ENCODE assay signal across 33 mouse cellular contexts in genomic region chr13:43228141-43228540, GRCm38 (mm10). TPM values are rescaled to one million over a fixed set of nuclear protein-coding genes. Genes with fewer than 3 reads are reported as not detected.
DNase-seq lines count a peak whose midpoint lies in the region; ATAC-seq and TF ChIP-seq lines count a peak whose summit lies in the region.
"Had no signal": no experiment of that assay in that cellular context is flagged by ENCODE, and none has a peak within 500 bp of the region (broad histone marks: within the 10 kb centered on the region; RNA-seq: fewer than 3 reads in every experiment).

No protein-coding gene starts in this region.

- H3K27me3 ChIP-seq in heart, embryonic 16.5 days (ENCODE audit: control insufficient read depth, insufficient read depth, low read length): no peaks in the 10 kb centered on the region
- no peaks in the 10 kb centered on the region for H3K27me3 ChIP-seq in liver, embryonic 15.5 days
- H3K27me3 ChIP-seq in liver, embryonic 12.5 days (replicated peaks): no peaks in the 10 kb centered on the region
- H3K27me3 ChIP-seq in embryonic facial prominence, embryonic 14.5 days (replicated peaks; ENCODE audit: control insufficient read depth, insufficient read depth, low read length): no peaks in the 10 kb centered on the region
- H3K27me3 ChIP-seq: hindbrain, embryonic 12.5 days; intestine, embryonic 15.5 days; limb, embryonic 13.5 days; megakaryocyte, embryonic 14.5 days; midbrain, embryonic 12.5 days; neural tube, embryonic 12.5 days had no signal

- intact Hi-C loops in heart, postnatal 10 days (cut with DNase I): no loop called here

- H3K36me3 ChIP-seq in heart, embryonic 16.5 days (ENCODE audit: control insufficient read depth, insufficient read depth): no peaks in the 10 kb centered on the region
- H3K36me3 ChIP-seq in liver, embryonic 15.5 days (replicated peaks): no peaks in the 10 kb centered on the region
- H3K36me3 ChIP-seq in liver, embryonic 12.5 days: no peaks in the 10 kb centered on the region
- H3K36me3 ChIP-seq in embryonic facial prominence, embryonic 14.5 days (ENCODE audit: control insufficient read depth, insufficient read depth, low read length): no peaks in the 10 kb centered on the region
- H3K36me3 ChIP-seq: forebrain, embryonic 10.5 days; hindbrain, embryonic 12.5 days; intestine, embryonic 15.5 days; limb, embryonic 13.5 days; midbrain, embryonic 12.5 days; neural tube, embryonic 12.5 days had no signal

- no peak overlapping the region for H3K4me3 ChIP-seq in heart, embryonic 16.5 days (ENCODE audit: low read length)
- no peak overlapping the region for H3K4me3 ChIP-seq in liver, embryonic 15.5 days (replicated peaks)
- H3K4me3 ChIP-seq in liver, embryonic 12.5 days: no peak overlapping the region
- no peak overlapping the region for H3K4me3 ChIP-seq in embryonic facial prominence, embryonic 14.5 days (ENCODE audit: low read depth, low read length)
- H3K4me3 ChIP-seq in embryonic fibroblast, embryonic 13.5 days (ENCODE audit: insufficient read depth, low read length): no peak overlapping the region
- H3K4me3 ChIP-seq: forebrain, embryonic 10.5 days; gastrocnemius, adult 2 months; hindbrain, embryonic 12.5 days; intestine, embryonic 15.5 days; limb, embryonic 13.5 days; megakaryocyte, embryonic 14.5 days; midbrain, embryonic 12.5 days; myocyte; neural tube, embryonic 12.5 days had no signal

- 26% methylated on average over 6 of the region's 6 CpGs for WGBS in heart, embryonic 16.5 days
- WGBS in liver, embryonic 15.5 days (ENCODE audit: insufficient replicate concordance): 80% methylated on average over 6 of the region's 6 CpGs
- WGBS in liver, embryonic 12.5 days (ENCODE audit: insufficient replicate concordance): 81% methylated on average over 6 of the region's 6 CpGs
- 50% methylated on average over 6 of the region's 6 CpGs for WGBS in embryonic facial prominence, embryonic 14.5 days

- no peak for DNase-seq in heart, postnatal 10 days
- peak; percentile 79 for DNase-seq in embryonic facial prominence, embryonic 14.5 days (ENCODE audit: low spot score)
- DNase-seq: adrenal gland, adult 2 months; adrenal gland, postnatal 36 days; B cell, adult 2 months; cerebellum, adult 18-20 months; cerebellum, postnatal 14 days; gastrocnemius, adult 2 months; gastrocnemius, postnatal 36 days; heart, adult 18-20 months; heart, postnatal 14 days; kidney, adult 2 months; kidney, postnatal 4 days; lung, postnatal 4 days; right cerebral cortex, adult 18-20 months; spleen, adult 18-20 months; thymus, postnatal 14 days had no signal

- ATAC-seq in heart, embryonic 16.5 days (replicated peaks; ENCODE audit: extremely low read depth, insufficient read depth, low FRiP score): no peak
- ATAC-seq in liver, embryonic 15.5 days (ENCODE audit: insufficient read depth): no peak
- no peak for ATAC-seq in liver, embryonic 12.5 days
- ATAC-seq in embryonic facial prominence, embryonic 14.5 days (ENCODE audit: low read depth): 0 out of 2 replicates have a peak, but pooled peaks have one; percentile 19
- ATAC-seq in activated CD4-positive, CD25-positive, alpha-beta regulatory T cell, adult 4 months: no peak
- ATAC-seq: forebrain, embryonic 16.5 days; hindbrain, postnatal 0 days; intestine, embryonic 15.5 days had no signal

- H3K27ac ChIP-seq in heart, embryonic 16.5 days (ENCODE audit: low read length): no peak overlapping the region
- H3K27ac ChIP-seq in liver, embryonic 15.5 days (replicated peaks): peak overlapping the region; percentile 4; the same call in 1 of the 2 replicates
- H3K27ac ChIP-seq in liver, embryonic 12.5 days: no peak overlapping the region
- peak overlapping the region; percentile 64; the same call in 1 of the 2 replicates for H3K27ac ChIP-seq in embryonic facial prominence, embryonic 14.5 days (replicated peaks; ENCODE audit: low read depth, low read length)
- H3K27ac ChIP-seq in embryonic fibroblast, embryonic 13.5 days (ENCODE audit: insufficient read depth, low read length): peak overlapping the region; percentile 53
- H3K27ac ChIP-seq: forebrain, embryonic 10.5 days; gastrocnemius, adult 2 months; hindbrain, embryonic 12.5 days; hindbrain, postnatal 0 days; intestine, embryonic 15.5 days; limb, embryonic 13.5 days; liver, embryonic 14.5 days; midbrain, embryonic 12.5 days; neural tube, embryonic 12.5 days had no signal

- no peak overlapping the region for H3K9ac ChIP-seq in heart, embryonic 16.5 days (ENCODE audit: low read length)
- no peak overlapping the region for H3K9ac ChIP-seq in liver, embryonic 15.5 days
- H3K9ac ChIP-seq in liver, embryonic 12.5 days: no peak overlapping the region
- no peak overlapping the region for H3K9ac ChIP-seq in embryonic facial prominence, embryonic 14.5 days (ENCODE audit: low read depth, low read length)
- H3K9ac ChIP-seq: hindbrain, embryonic 12.5 days; intestine, embryonic 15.5 days; limb, embryonic 13.5 days; liver, embryonic 14.5 days; midbrain, embryonic 12.5 days; neural tube, embryonic 12.5 days had no signal

- peaks cover 3% of the 10 kb centered on the region; the same call in 1 of the 2 replicates for H3K9me3 ChIP-seq in heart, embryonic 16.5 days (replicated peaks; ENCODE audit: control insufficient read depth, low read length)
- no peaks in the 10 kb centered on the region for H3K9me3 ChIP-seq in liver, embryonic 15.5 days (replicated peaks)
- 0 out of 2 replicates have a peak, but pooled peaks cover 5% of the 10 kb centered on the region for H3K9me3 ChIP-seq in liver, embryonic 12.5 days (replicated peaks)
- H3K9me3 ChIP-seq in embryonic facial prominence, embryonic 14.5 days (ENCODE audit: control insufficient read depth, low read length): no peaks in the 10 kb centered on the region
- H3K9me3 ChIP-seq: hindbrain, embryonic 12.5 days; intestine, embryonic 15.5 days; midbrain, embryonic 12.5 days; neural tube, embryonic 12.5 days had no signal

- peak overlapping the region; percentile 3; the same call in 1 of the 2 replicates for H3K4me2 ChIP-seq in heart, embryonic 16.5 days (ENCODE audit: low read depth, low read length)
- no peak overlapping the region for H3K4me2 ChIP-seq in liver, embryonic 15.5 days
- H3K4me2 ChIP-seq in liver, embryonic 12.5 days: no peak overlapping the region
- no peak overlapping the region for H3K4me2 ChIP-seq in embryonic facial prominence, embryonic 14.5 days (ENCODE audit: low read depth, low read length)
- H3K4me2 ChIP-seq: hindbrain, embryonic 12.5 days; intestine, embryonic 15.5 days; limb, embryonic 13.5 days; midbrain, embryonic 12.5 days; neural tube, embryonic 12.5 days had no signal

- H3K4me1 ChIP-seq in heart, embryonic 16.5 days (ENCODE audit: control insufficient read depth, insufficient read depth, low read length): peaks cover 72% of the 10 kb centered on the region
- peaks cover 63% of the 10 kb centered on the region for H3K4me1 ChIP-seq in liver, embryonic 15.5 days (replicated peaks)
- H3K4me1 ChIP-seq in liver, embryonic 12.5 days: peaks cover 41% of the 10 kb centered on the region
- peaks cover 36% of the 10 kb centered on the region for H3K4me1 ChIP-seq in embryonic facial prominence, embryonic 14.5 days (ENCODE audit: control insufficient read depth, insufficient read depth, low read length)
- peaks cover 18% of the 10 kb centered on the region for H3K4me1 ChIP-seq in embryonic fibroblast, embryonic 13.5 days (ENCODE audit: control insufficient read depth, insufficient read depth, low read length)

- no peak for TF ChIP-seq POLR2A in embryonic fibroblast, embryonic 13.5 days (IDR thresholded peaks at IDR 0.05; ENCODE audit: low read depth, low read length)

- TF ChIP-seq CTCF in embryonic fibroblast, embryonic 13.5 days (IDR thresholded peaks at IDR 0.05; ENCODE audit: borderline replicate concordance, insufficient read depth, low read length): no peak

RNA-seq across cellular contexts. Expression of gene Tbc1d7, which starts 56.8 kb away (rescaled TPM):
- polyA plus RNA-seq in heart, embryonic 16.5 days (2015; fragmentation: Nextera tagmentation; extraction: Ambion mirVana): 57.7 and 57.8 TPM in 2 replicates
- total RNA-seq in heart, postnatal 10 days (2021): 10 to 100 TPM; 41.8 to 42.2 TPM
- polyA plus RNA-seq in liver, embryonic 15.5 days (2015; fragmentation: Nextera tagmentation; extraction: Ambion mirVana): 12.3 and 13.7 TPM in 2 replicates
- 20.0 and 20.7 TPM in 2 replicates for polyA plus RNA-seq in liver, embryonic 12.5 days (2016; fragmentation: Nextera tagmentation; extraction: Ambion mirVana)
- polyA plus RNA-seq in embryonic facial prominence, embryonic 14.5 days (2014; fragmentation: Nextera tagmentation; extraction: Ambion mirVana): 45.9 and 55.1 TPM in 2 replicates
- 26.3 and 26.8 TPM in 2 replicates for polyA plus RNA-seq in embryonic fibroblast, embryonic 13.5 days (2011; ENCODE audit: insufficient read length, low read depth, missing spikeins)
- polyA plus RNA-seq in activated CD4-positive, CD25-positive, alpha-beta regulatory T cell, adult 4 months (2017; shearing (Covaris generic)): 10 to 100 TPM; 14.1 to 14.3 TPM

Comparison
In these comparisons a context has a peak if more than half of its experiments do, and no peak if none do; other contexts are left out.
1. H3K27ac ChIP-seq: peak in liver, embryonic 15.5 days (single experiment), embryonic facial prominence, embryonic 14.5 days (single experiment) and embryonic fibroblast, embryonic 13.5 days (single experiment); none in heart, embryonic 16.5 days (single experiment) and liver, embryonic 12.5 days (single experiment).